Mouse (Mus musculus): ENCODE data around the gene Gm3646. TPM values are rescaled to one million over a fixed set of nuclear protein-coding genes. Genes with fewer than 3 reads are reported as not detected.
A peak's percentile ranks its signal among the peaks of the same experiment; 100 is the strongest.

Gene Gm3646
- polyA plus RNA-seq, 1 experiment from 2014 or later = not detected

DNA sequence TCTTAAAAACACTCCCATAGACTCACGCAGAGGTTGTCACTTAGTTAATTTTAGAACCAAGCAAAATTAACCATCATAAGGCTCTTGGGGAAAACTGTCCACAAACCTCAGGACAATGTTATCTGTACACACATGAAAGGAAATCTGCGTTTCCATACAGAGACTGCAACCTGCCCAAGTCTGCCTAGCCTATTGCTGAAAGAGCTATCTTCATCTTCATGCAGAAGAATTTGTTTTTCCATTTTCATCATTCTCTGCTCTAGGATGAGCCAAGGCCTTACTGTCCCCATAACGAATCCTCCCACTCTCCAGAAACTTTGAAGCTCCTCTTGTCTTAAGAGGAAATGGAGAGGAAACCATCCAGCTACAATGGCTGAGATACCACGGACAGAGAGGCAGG is 19.8 kb upstream of the Gm3646 start:
- Histone ChIP-seq H3K27me3 (no peaks in the 10 kb centered on the region), H3K4me3 (no peak overlapping the region), H3K4me2 (no peak overlapping the region), H3K4me1 (no peaks in the 10 kb centered on the region), H3K9ac (no peak overlapping the region), H3K36me3 (no peaks in the 10 kb centered on the region), H3K27ac (no peak overlapping the region), H3K9me3 (no peaks in the 10 kb centered on the region)
- 63% methylated on average over 4 of the region's 4 CpGs for WGBS
- no peak for ATAC-seq (ENCODE audit: borderline replicate concordance, extremely low read depth, low FRiP score, low TSS enrichment)

DNA sequence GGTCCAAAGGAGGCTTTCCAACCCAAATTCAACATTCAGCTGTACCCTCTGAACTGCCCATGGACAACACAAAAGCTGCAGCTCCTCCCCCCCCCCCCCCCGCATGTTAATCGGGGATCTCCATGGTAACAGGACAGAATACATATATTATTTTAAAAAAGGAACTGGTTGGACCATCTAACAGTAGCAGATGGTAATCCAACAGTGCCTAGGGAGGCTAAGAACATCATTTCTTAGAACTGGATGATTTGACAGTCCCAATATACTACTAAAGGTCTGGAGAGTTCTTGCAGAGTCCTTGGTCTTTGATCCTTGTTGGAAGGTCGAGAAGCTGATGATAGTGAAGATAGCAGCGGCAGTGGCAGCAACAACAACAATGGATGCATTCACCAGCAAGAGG is 19.1 kb upstream of the Gm3646 start:
- Histone ChIP-seq H3K27me3 (no peaks in the 10 kb centered on the region), H3K4me3 (no peak overlapping the region), H3K36me3 (no peaks in the 10 kb centered on the region), H3K4me1 (no peaks in the 10 kb centered on the region), H3K4me2 (no peak overlapping the region), H3K9ac (no peak overlapping the region), H3K9me3 (no peaks in the 10 kb centered on the region), H3K27ac (no peak overlapping the region)
- ATAC-seq (ENCODE audit: borderline replicate concordance, extremely low read depth, low FRiP score, low TSS enrichment) = no peak
- WGBS = 44% methylated on average over 3 of the region's 4 CpGs

- no peak overlapping the region for H3K4me3 ChIP-seq
- H3K9ac ChIP-seq = no peak overlapping the region
- H3K4me1 ChIP-seq = no peaks in the 10 kb centered on the region
- no peaks in the 10 kb centered on the region for H3K36me3 ChIP-seq
- H3K9me3 ChIP-seq = no peaks in the 10 kb centered on the region
- H3K27ac ChIP-seq = no peak overlapping the region
- WGBS = 64% methylated on average over 10 of the region's 10 CpGs
- ATAC-seq (ENCODE audit: borderline replicate concordance, extremely low read depth, low FRiP score, low TSS enrichment) = no peak
- no peak overlapping the region for H3K4me2 ChIP-seq
- no peaks in the 10 kb centered on the region for H3K27me3 ChIP-seq
These were observed 14.5 kb upstream of the Gm3646 start for GRCm38 (mm10) chr1:39819596-39819995.

- 82% methylated on average over 5 of the region's 5 CpGs for WGBS
- ATAC-seq (ENCODE audit: borderline replicate concordance, extremely low read depth, low FRiP score, low TSS enrichment) = no peak
These were observed 10.6 kb upstream of the Gm3646 start for GRCm38 (mm10) chr1:39815766-39816165.

DNA sequence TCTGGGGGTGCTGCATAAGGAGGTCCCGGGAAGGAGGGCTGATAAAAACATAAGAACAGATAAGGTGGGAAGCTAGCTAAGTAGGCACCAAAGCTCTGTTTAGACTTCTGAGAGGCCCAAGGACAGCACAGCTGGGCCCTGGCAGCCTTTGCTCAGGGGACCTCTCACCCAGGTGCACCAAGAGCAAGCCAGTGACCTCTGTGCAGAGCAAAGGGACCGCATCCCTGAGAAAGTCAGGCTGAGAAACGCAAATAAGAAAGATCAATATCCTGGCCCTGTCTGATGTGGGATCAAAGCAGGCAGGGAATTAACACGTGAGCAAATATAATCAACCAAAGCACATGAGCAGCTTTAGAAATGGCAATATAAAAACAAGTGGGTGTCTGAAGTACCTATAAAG is 7.9 kb upstream of the Gm3646 start:
- H3K9ac ChIP-seq = no peak overlapping the region
- no peaks in the 10 kb centered on the region for H3K9me3 ChIP-seq
- H3K36me3 ChIP-seq = no peaks in the 10 kb centered on the region
- H3K4me2 ChIP-seq = no peak overlapping the region
- peaks cover 6% of the 10 kb centered on the region; the same call in 1 of the 2 replicates for H3K4me1 ChIP-seq
- H3K27me3 ChIP-seq = no peaks in the 10 kb centered on the region
- WGBS = 33% methylated on average over 4 of the region's 4 CpGs
- H3K4me3 ChIP-seq = no peak overlapping the region
- H3K27ac ChIP-seq = no peak overlapping the region
- ATAC-seq (ENCODE audit: borderline replicate concordance, extremely low read depth, low FRiP score, low TSS enrichment) = no peak

More at GRCm38 (mm10) chr1:39815766-39816165, 10.6 kb upstream of the Gm3646 start:
- Histone ChIP-seq H3K27ac (no peak overlapping the region), H3K9me3 (no peaks in the 10 kb centered on the region), H3K27me3 (no peaks in the 10 kb centered on the region), H3K4me3 (no peak overlapping the region), H3K4me1 (peaks cover 6% of the 10 kb centered on the region; the same call in 1 of the 2 replicates), H3K4me2 (no peak overlapping the region), H3K36me3 (no peaks in the 10 kb centered on the region), H3K9ac (no peak overlapping the region)

DNA sequence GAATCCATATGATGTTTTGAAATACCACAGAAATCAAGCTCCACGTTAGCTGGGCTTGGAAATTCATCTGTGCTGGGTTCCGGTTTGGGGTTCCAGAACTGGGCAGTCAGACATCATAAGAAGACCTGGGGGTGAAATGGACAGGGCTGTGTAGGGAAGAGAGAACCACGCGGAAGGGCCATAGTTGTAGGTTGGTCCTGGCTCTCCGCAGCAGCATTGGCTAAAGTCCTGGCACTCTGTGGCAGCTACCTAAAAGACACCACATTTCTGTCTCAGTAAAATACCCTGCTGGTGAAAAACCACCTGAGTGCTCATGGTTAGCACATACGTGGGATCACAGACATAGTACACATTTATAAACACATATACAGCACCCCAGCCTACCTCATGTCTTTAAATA is 343 bp downstream of the Gm3646 start:
- WGBS = 75% methylated on average over 6 of the region's 6 CpGs
- no peak overlapping the region for H3K4me3 ChIP-seq
- H3K9ac ChIP-seq = no peak overlapping the region
- H3K36me3 ChIP-seq = no peaks in the 10 kb centered on the region
- no peak overlapping the region for H3K4me2 ChIP-seq
- no peaks in the 10 kb centered on the region for H3K27me3 ChIP-seq
- H3K4me1 ChIP-seq = no peaks in the 10 kb centered on the region
- ATAC-seq (ENCODE audit: borderline replicate concordance, extremely low read depth, low FRiP score, low TSS enrichment) = no peak
- H3K9me3 ChIP-seq = no peaks in the 10 kb centered on the region
- H3K27ac ChIP-seq = no peak overlapping the region

GRCm38 (mm10) chr1:39802946-39803345 is 2.2 kb downstream of the Gm3646 start:
- H3K9me3 ChIP-seq = no peaks in the 10 kb centered on the region

DNA sequence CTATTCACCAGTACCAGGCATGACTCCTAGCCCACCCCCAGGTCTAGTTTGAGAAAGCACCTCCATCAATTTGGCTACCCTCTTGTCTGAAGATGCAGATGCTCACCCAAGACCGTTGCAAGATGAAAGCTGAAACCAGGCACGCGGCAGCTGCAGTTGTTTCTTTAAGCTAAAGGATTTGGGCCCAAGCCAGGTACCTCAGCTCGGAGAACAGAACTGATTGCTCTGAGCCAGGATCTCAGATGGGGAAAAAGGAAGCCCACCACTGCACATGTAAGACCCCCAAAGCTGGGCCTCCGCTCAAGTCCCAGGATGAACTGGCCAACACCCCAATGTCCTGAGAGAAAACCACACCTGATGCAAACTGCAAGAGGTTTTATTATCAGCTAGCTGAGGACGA is 7.6 kb downstream of the Gm3646 start:
- no peak overlapping the region for H3K9ac ChIP-seq
- 60% methylated on average over 6 of the region's 6 CpGs for WGBS
- H3K9me3 ChIP-seq = no peaks in the 10 kb centered on the region
- no peak overlapping the region for H3K4me2 ChIP-seq
- H3K4me3 ChIP-seq = no peak overlapping the region
- no peaks in the 10 kb centered on the region for H3K36me3 ChIP-seq
- no peak overlapping the region for H3K27ac ChIP-seq
- H3K4me1 ChIP-seq = no peaks in the 10 kb centered on the region
- H3K27me3 ChIP-seq = no peaks in the 10 kb centered on the region
- ATAC-seq (ENCODE audit: borderline replicate concordance, extremely low read depth, low FRiP score, low TSS enrichment) = no peak

More at GRCm38 (mm10) chr1:39802946-39803345, 2.2 kb downstream of the Gm3646 start:
- H3K4me2 ChIP-seq = no peak overlapping the region
- H3K36me3 ChIP-seq = no peaks in the 10 kb centered on the region
- 72% methylated on average over 7 of the region's 7 CpGs for WGBS
- ATAC-seq (ENCODE audit: borderline replicate concordance, extremely low read depth, low FRiP score, low TSS enrichment) = no peak
- no peaks in the 10 kb centered on the region for H3K27me3 ChIP-seq
- H3K4me3 ChIP-seq = no peak overlapping the region
- H3K27ac ChIP-seq = no peak overlapping the region
- no peaks in the 10 kb centered on the region for H3K4me1 ChIP-seq
- H3K9ac ChIP-seq = no peak overlapping the region

DNA sequence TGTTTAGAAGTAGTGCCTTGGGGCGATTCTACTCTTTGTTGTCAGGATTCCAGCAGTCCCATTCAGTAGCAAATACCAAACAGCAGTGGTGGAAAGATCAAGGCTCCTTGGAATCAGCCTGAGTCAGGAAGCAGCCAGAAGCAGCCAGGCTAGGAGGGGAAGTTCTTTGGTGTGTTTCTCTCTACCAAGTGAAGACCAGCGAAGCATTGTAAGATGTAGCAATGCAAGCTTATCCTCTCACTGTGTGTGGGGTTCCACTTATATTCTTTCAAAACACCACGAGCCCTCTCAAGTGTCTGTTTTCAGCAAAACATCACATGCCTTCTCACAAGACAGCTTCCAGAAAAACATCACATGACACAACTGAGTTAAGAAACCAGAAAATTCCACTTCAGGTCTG is 8.4 kb downstream of the Gm3646 start:
- Histone ChIP-seq H3K4me2 (no peak overlapping the region), H3K4me3 (no peak overlapping the region), H3K27ac (no peak overlapping the region), H3K9me3 (no peaks in the 10 kb centered on the region), H3K36me3 (no peaks in the 10 kb centered on the region), H3K27me3 (no peaks in the 10 kb centered on the region), H3K9ac (no peak overlapping the region), H3K4me1 (no peaks in the 10 kb centered on the region)
- no peak for ATAC-seq (ENCODE audit: borderline replicate concordance, extremely low read depth, low FRiP score, low TSS enrichment)
- whole genome bisulfite sequencing = 77% methylated on average over 3 of the region's 3 CpGs

- Histone ChIP-seq H3K4me1 (no peaks in the 10 kb centered on the region), H3K27ac (no peak overlapping the region), H3K27me3 (no peaks in the 10 kb centered on the region), H3K9ac (no peak overlapping the region), H3K9me3 (no peaks in the 10 kb centered on the region), H3K36me3 (no peaks in the 10 kb centered on the region), H3K4me3 (no peak overlapping the region), H3K4me2 (no peak overlapping the region)
- no peak for ATAC-seq (ENCODE audit: borderline replicate concordance, extremely low read depth, low FRiP score, low TSS enrichment)
- WGBS = 53% methylated on average over 5 of the region's 5 CpGs
These were observed 20.5 kb downstream of the Gm3646 start for GRCm38 (mm10) chr1:39784632-39785031.

DNA sequence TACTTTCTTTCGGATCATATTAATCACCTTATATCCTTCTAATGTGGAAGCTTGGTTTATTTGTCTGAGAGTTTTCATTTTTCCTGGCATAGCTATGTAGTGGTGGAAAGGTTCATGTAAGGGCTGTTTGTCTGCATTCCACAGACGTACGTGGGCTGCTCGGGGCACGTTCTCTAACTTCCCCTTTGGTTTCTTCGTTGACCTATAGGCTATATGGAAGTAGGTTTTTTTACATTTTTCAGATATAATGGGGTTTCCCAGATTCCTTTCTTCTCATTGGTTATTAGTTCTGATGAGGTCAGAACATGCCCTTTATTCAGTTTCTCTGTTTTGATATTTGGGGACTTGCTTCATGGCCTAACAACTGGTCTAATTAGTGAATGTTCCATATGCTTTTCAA is 23.3 kb downstream of the Gm3646 start:
- no peaks in the 10 kb centered on the region for H3K9me3 ChIP-seq
- H3K27ac ChIP-seq = no peak overlapping the region
- no peak overlapping the region for H3K4me3 ChIP-seq
- no peak for ATAC-seq (ENCODE audit: borderline replicate concordance, extremely low read depth, low FRiP score, low TSS enrichment)
- H3K4me1 ChIP-seq = no peaks in the 10 kb centered on the region
- H3K9ac ChIP-seq = no peak overlapping the region
- no peaks in the 10 kb centered on the region for H3K27me3 ChIP-seq
- H3K4me2 ChIP-seq = no peak overlapping the region
- H3K36me3 ChIP-seq = no peaks in the 10 kb centered on the region
- WGBS = 73% methylated on average over 6 of the region's 6 CpGs

GRCm38 (mm10) chr1:39779111-39779980 is 25.8 kb downstream of the Gm3646 start:
- Histone ChIP-seq H3K4me2 (no peak overlapping the region), H3K9me3 (no peaks in the 10 kb centered on the region), H3K27ac (0 out of 2 replicates have a peak overlapping the region, but pooled peaks have one; percentile 15), H3K36me3 (no peaks in the 10 kb centered on the region), H3K4me3 (no peak overlapping the region), H3K9ac (no peak overlapping the region), H3K27me3 (no peaks in the 10 kb centered on the region), H3K4me1 (no peaks in the 10 kb centered on the region)
- no peak for ATAC-seq (ENCODE audit: borderline replicate concordance, extremely low read depth, low FRiP score, low TSS enrichment)
- 51% methylated on average over 16 of the region's 16 CpGs for WGBS
